Mouse (Mus musculus) kidney, embryonic 15.5 days (tissue): Measurements from ENCODE around the gene Cideb. TPM values are rescaled to one million over a fixed set of nuclear protein-coding genes. Genes with fewer than 3 reads are reported as not detected.

Experiments
- polyA plus RNA-seq: library from polyadenylated mRNA; unstranded; fragments of >200 nt; fragmentation: Nextera tagmentation; extraction: Ambion mirVana; gene quantifications from 2 replicates; pipeline ENCODE4 v1.2.1, GENCODE M21; 2015

The Cideb gene
- polyA plus RNA-seq, 1 experiment from 2014 or later: 11.2 TPM

Other genes with a start within 250 kb of the Cideb start
- 0.24 and 0.26 TPM in 2 replicates for gene Cpne6, start 248.0 kb downstream of the Cideb start, polyA plus RNA-seq
- gene Nrl, start 233.5 kb downstream of the Cideb start, polyA plus RNA-seq: not detected in 2 replicates
- gene Pck2, start 218.2 kb downstream of the Cideb start, polyA plus RNA-seq: 50.5 and 55.4 TPM in 2 replicates
- gene Dcaf11, start 198.5 kb downstream of the Cideb start, polyA plus RNA-seq: 89.2 and 93.0 TPM in 2 replicates
- gene A730061H03Rik, start 198.1 kb downstream of the Cideb start, polyA plus RNA-seq: 1.6 TPM in 2 replicates
- gene Fitm1, start 182.8 kb downstream of the Cideb start, polyA plus RNA-seq: 4.2 and 6.1 TPM in 2 replicates
- 147 and 153 TPM in 2 replicates for gene Psme1, start 180.3 kb downstream of the Cideb start, polyA plus RNA-seq
- 6.8 and 7.4 TPM in 2 replicates for gene Emc9, start 173.2 kb downstream of the Cideb start, polyA plus RNA-seq
- gene Psme2, start 167.3 kb downstream of the Cideb start, polyA plus RNA-seq: 248 and 261 TPM in 2 replicates
- gene Rnf31, start 166.8 kb downstream of the Cideb start, polyA plus RNA-seq: 18.6 and 21.7 TPM in 2 replicates
- gene Irf9, start 154.9 kb downstream of the Cideb start, polyA plus RNA-seq: 12.8 and 14.6 TPM in 2 replicates
- gene Rec8, start 140.4 kb downstream of the Cideb start, polyA plus RNA-seq: 20.3 and 22.4 TPM in 2 replicates
- gene Ipo4, start 122.5 kb downstream of the Cideb start, polyA plus RNA-seq: 97.4 and 115 TPM in 2 replicates
- gene Gm49378, start 120.6 kb downstream of the Cideb start, polyA plus RNA-seq: 1.4 and 2.3 TPM in 2 replicates
- 113 and 123 TPM in 2 replicates for gene Tm9sf1, start 114.7 kb downstream of the Cideb start, polyA plus RNA-seq
- gene Tssk4, start 108.3 kb downstream of the Cideb start, polyA plus RNA-seq: 0.92 and 1.0 TPM in 2 replicates
- 53.6 and 55.8 TPM in 2 replicates for gene Mdp1, start 98.0 kb downstream of the Cideb start, polyA plus RNA-seq
- 68.2 and 72.6 TPM in 2 replicates for gene Gmpr2, start 86.5 kb downstream of the Cideb start, polyA plus RNA-seq
- 545 and 565 TPM in 2 replicates for gene Nedd8, start 86.3 kb downstream of the Cideb start, polyA plus RNA-seq
- 43.6 and 46.9 TPM in 2 replicates for gene Tinf2, start 76.6 kb downstream of the Cideb start, polyA plus RNA-seq
- gene Tgm1, start 44.5 kb downstream of the Cideb start, polyA plus RNA-seq: 2.1 TPM in 2 replicates
- gene Rabggta, start 36.2 kb downstream of the Cideb start, polyA plus RNA-seq: 37.6 and 41.8 TPM in 2 replicates
- 94.5 and 94.7 TPM in 2 replicates for gene Dhrs1, start 12.8 kb downstream of the Cideb start, polyA plus RNA-seq
- 38.6 and 43.4 TPM in 2 replicates for gene Nop9, start 12.8 kb downstream of the Cideb start, polyA plus RNA-seq
- gene Ltb4r2, start 3.0 kb upstream of the Cideb start, polyA plus RNA-seq: 0.25 and 0.35 TPM in 2 replicates
- gene Ltb4r1, start 7.5 kb upstream of the Cideb start, polyA plus RNA-seq: 0.69 and 0.73 TPM in 2 replicates
- 13.9 and 15.8 TPM in 2 replicates for gene Adcy4, start 25.6 kb upstream of the Cideb start, polyA plus RNA-seq
- gene Ripk3, start 30.4 kb upstream of the Cideb start, polyA plus RNA-seq: 38.1 and 40.4 TPM in 2 replicates
- gene Nfatc4, start 64.7 kb upstream of the Cideb start, polyA plus RNA-seq: 32.2 and 39.9 TPM in 2 replicates
- 20.7 and 22.4 TPM in 2 replicates for gene Nynrin, start 95.6 kb upstream of the Cideb start, polyA plus RNA-seq
- 0.33 and 0.65 TPM in 2 replicates for gene Cbln3, start 125.9 kb upstream of the Cideb start, polyA plus RNA-seq
- 18.0 and 19.5 TPM in 2 replicates for gene Khnyn, start 126.5 kb upstream of the Cideb start, polyA plus RNA-seq
- 56.6 and 63.8 TPM in 2 replicates for gene Sdr39u1, start 141.8 kb upstream of the Cideb start, polyA plus RNA-seq
- gene Cma1, start 186.2 kb upstream of the Cideb start, polyA plus RNA-seq: 2.1 and 2.6 TPM in 2 replicates
- not detected in 2 replicates for gene Cma2, start 192.5 kb upstream of the Cideb start, polyA plus RNA-seq